Mouse (Mus musculus): Measurements from ENCODE around the gene Tmem135.
A peak's percentile ranks its signal among the peaks of the same experiment; 100 is the strongest.

Tmem135 gene

DNA sequence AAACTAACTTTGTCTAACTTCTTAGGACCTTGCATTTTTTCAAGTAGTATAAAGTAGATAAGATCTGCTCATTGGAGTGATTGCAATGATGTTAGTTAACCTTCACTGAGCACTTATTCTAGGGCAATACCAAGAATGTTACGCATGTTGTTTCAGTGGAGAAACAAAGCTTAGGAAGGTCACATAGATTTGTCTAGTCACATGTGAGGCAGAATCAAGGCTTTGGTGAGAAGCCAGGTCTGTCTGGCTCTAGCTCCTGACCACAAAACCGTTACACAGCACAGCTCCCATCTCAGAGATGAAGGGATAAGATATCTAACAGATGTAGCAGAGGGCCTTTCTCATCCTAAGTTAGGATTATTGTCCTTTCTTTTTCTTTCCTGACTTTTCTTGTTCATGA, 13.4 kb downstream of the Tmem135 start:
- DNase-seq (ENCODE audit: low read depth, low spot score), result peak; percentile 29

DNA sequence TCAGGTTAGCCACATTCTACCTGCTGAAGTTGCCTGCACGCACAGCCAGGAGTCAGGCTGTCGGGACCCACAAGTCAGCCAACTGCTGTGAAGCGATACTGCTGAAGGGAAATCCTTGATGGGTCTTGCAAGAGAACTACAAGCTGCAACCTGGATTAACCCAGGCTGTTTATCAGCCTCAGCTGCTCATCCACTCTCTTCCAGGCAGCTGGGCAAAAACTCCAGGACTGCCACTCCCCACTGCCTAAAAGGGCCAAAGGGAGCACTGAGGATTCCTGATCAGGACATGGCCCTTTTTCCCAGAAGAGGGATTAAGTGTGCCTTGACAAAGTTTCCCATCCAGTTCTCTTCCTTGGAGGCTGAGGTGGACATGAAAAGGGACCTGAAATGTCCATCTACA, 15.0 kb downstream of the Tmem135 start:
- no peak for DNase-seq (ENCODE audit: low read depth, low spot score)

DNA sequence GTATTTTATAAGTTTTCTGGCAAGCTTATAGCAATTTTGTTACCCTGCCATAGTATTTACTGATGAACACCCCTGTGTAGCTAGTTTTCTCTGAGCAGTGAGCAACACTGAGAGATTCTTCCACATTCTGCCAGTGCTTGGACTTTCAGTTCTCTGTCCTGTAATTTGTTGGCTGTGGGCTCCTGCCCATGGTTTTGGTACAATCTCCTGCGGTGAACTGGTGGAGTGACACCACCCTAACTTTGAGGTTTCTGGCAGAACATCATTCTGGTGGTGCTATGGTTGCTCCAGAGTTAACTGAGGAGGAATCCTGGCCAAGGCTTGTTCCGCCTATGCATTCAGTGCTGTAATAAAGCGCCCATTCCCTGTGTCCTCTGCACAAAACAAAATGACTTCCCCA, 21.1 kb downstream of the Tmem135 start:
- DNase-seq (ENCODE audit: low read depth, low spot score), result no peak

DNA sequence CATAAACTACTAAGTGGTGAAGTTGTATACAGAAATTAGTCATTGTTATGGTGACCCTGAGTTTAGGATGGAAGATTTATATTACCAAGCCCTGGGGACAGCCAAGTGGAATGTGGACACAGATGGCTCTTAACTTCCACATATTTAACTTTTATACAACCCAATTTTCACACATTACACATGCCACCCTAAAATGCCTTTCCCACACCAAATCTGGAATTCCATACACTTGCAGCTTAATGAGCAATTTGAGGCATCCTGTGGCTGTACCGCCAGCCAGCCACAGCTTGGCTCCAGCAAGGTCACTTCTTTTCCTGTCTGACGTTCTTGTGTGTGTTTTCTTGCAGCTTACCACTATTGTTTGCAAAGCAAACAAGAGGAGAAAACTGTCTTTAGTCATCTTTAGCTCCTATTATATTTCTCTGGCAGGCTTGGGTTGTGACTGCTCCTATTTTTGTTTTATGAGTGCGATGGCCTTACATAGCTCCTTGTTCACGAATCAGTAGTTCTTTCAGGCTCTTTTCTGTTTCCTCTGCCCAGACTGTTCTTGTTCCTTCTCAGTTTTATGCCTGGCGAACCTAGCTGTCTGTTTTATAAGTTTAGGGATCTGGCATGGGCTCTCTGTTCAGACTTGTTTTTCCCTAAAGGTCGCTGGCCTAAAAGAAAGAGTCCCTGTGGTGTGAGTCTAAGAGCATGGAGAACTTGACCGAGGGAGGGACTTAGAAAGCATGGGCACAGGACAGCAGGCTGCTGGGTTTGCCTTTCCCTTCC, 22.9 kb downstream of the Tmem135 start:
- no peak for DNase-seq (ENCODE audit: low read depth, low spot score)

DNA sequence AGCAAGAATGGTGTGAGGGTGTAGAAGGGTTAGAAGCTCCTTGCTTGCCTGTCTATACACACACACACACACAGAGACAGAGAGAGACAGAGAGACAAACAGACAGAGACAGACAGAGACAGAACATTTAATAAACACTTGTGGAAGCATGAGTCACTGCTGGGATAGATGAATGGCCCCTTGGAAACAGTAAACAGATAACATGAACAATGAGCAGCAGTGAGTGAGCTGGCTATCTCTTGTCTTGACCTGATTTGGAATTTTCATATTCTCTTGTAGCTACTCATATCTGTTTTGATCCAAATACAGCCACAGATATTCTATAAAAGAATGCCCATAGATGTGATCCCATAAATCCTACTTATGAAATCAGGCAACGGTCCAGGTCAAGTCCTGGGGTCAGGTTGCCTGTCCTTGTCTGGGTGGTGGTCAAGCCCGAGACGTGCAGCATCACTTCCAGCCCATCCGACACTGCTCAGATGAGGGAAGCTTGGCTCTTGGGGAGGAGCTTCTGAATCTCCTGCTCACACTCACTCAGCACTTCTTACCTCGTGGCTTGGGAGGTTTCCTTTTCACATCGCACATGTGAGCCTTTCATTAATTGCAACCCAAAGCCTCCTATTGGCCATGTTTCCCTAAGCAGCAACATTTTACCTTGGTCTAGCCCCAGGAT, 32.3 kb downstream of the Tmem135 start:
- no peak for DNase-seq (ENCODE audit: low read depth, low spot score)

DNA sequence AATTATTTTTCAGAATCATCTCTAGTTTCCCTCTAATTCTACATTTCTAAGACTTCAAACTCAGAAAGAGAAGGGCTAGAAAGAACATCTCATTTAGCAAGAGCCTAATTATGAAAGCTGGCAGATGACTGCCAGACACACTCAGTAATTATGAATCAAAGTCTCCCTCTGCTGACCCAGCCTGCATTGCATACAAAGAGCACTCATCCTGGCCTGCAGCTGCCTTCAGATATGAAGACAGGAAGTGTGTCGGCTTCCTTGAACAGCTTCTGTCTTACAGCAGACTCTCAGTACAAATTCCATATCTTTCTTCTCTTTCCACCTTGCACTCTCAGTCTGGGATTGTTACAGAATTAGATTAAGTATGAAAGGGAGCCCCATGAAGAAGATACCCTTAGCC, 33.1 kb downstream of the Tmem135 start:
- DNase-seq (ENCODE audit: low read depth, low spot score), result peak; percentile 25

DNA sequence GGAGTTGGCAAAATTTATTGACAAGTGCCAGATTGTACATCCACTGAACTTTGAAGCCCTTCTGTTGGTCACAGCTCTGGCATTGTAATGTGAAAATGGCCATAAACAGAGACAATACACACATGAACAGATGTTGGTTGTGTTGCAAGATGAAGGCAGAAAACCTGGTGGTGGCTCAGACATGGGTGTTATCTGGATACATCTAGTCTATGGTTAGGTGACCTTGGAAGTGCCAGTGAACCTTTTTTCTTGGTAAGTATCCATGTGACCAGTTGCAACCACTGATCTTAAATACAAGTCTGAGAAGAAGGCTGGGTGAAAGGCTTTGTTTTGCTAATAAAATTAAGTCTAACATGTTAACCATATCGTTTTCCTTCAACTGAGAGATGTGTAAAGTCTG, 33.9 kb downstream of the Tmem135 start:
- no peak for DNase-seq (ENCODE audit: low read depth, low spot score)

DNA sequence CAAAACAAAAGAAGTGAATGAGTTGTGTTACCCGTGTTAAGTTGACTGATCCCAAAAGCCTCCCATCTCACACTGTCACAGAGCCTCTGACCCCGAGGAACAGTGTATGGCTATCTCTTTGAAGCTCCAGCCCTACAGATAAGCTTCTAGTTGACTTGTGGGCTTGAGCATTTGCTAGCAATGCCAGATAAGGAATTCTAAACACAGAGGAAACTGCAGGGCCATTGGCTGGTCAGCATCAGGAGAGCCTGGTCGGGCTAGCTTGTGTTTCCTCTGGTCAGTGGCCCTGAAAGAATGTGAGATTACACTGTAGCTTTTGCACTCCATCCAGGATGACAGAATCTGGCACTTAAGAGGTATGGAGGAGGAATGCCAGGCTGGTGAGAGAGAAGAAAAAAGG, 36.4 kb downstream of the Tmem135 start:
- DNase-seq (ENCODE audit: low read depth, low spot score), result peak; percentile 5

DNA sequence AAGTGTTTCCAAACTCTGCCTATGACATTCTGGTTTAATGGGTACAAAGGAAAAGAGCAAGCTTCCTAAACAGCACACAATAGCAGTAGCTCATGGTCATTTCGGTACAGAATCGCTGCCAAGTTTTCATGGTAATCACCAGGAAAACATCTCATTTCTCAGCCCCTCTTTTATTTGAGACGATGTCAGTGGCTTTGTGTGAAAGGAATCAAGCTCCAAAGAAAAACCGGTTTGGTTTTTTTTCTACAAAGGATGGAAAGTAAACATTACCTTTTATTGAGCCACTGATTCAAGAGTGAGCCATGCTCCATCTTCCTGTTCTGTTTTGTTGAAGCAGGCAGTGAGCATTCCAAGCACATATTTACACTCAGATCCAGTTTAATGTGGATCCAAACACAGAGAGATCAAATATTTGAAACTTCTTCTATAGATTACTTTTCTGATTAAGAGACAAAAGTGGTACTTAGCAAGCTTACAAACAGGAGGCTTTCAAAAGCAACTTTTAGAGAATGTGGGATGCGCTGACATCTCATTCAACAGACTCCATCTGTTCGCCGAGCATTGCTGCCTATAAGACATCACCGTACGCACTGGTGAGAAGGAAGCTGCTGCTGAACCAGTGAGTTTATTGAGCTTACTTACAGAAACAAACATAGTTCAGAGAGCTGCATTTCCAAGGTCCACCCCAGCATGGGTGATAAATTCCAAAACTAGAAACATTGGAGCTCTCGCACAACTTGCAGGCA, 38.7 kb downstream of the Tmem135 start:
- no peak for DNase-seq (ENCODE audit: low read depth, low spot score)

DNA sequence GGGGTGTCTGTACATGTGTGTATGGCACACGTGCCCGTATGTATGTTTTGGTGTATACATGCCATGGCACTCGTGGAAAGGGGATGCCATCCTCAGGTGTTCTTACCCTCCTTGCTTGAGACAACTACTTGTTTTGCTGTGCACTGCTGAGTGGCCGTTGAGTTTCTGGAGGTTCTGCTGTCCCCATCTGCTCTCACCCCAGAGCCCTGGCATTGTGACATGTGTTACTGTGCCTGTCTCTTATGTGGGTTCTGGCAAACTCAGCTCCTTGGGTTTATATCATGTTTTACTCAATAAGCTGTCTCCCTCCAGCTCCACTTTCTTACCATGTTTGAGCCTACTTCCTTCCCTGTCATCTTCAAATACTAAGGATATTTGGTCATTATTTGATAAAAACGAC, 40.0 kb downstream of the Tmem135 start:
- no peak for DNase-seq (ENCODE audit: low read depth, low spot score)

DNA sequence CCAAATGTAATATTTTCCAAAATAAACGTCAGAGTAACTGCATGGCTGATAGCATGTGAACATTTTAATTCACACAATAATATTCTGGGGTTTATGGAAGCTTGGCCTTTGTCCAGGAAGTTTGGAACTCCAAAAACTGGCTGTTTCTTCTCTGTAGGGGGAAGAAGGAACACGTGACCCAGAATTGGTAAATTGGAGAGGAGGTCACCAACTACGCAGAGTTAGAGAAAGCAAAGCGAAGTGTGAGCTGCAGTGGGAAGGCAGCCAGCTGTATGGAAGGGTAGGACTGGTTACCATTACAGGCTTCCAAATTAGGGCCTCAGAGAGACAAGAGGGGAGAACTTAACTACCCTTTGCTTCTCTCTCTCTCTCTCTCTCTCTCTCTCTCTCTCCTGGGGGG, 47.7 kb downstream of the Tmem135 start:
- no peak for DNase-seq (ENCODE audit: low read depth, low spot score)

DNA sequence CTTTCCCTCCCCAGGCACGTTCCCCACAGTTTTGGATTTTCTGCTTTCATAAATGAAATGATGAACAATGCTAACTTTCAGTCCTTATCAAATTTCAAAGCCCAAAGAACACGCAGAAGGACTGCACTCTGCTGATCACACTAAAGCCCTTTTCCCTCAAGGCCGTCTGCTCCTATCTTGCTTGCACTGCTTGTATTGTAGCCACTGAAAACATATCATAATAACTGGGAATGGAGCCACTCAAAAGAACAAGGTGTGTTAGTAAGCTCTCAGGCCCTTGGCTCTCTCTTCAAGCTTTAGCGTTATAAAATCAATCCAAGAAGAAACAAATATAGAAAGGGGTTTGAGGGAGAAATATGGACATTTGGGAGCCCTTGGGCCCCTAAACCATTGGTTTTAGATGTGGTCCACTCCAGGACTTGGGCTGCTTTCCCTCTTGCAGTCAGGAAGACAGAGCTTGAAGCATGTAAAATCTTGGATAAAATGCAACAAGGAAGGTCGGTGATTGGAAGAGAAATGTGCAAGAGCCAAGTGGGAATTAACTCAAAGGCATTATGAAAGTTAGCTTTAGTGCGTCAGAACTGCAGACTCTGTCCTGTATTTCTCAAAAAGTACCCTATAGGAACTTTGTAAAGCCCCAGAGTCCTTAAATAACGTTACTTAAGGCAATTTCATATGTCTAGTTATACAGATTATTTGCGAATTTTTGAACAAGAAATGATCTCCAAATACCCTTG, 48.3 kb downstream of the Tmem135 start:
- no peak for DNase-seq (ENCODE audit: low read depth, low spot score)

DNA sequence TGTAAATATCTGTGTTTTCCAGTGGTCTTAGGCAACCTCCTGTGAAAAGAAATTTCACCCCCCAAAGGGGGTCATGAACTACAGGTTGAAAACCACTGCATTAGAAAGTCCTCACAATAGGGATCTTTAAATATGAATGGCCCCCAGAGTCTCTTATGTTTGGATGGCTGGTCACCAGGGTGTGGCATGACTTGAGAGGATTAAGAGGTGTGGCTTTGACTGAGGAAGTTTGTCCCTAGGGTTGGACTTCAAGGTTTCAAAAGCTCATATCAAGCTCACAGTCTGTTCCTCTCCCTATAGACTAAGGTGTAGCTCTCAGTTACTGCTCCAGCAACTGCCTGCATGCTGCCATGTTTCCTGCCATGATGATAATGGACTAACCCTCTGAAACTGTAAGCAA, 62.0 kb downstream of the Tmem135 start:
- no peak for DNase-seq (ENCODE audit: low read depth, low spot score)

DNA sequence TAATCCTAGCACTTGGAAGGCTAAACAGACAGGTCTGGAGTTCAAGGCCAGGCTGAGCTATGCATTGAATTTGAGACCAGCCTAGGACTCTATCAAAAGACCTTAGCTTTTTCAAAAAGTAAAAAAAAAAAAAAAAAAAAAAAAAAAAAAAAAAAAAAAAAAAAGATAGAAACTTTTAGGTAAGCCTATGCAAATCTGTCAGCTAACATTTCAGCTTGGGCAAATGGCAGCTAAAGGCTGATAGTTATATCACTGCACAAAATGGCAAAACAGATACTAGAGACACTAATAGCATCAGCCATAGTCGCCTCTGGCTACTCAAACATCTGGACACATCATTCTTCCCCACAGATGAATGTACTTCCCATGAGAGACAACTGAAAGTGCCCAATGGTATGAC, 64.2 kb downstream of the Tmem135 start:
- DNase-seq (ENCODE audit: low read depth, low spot score), result no peak

DNA sequence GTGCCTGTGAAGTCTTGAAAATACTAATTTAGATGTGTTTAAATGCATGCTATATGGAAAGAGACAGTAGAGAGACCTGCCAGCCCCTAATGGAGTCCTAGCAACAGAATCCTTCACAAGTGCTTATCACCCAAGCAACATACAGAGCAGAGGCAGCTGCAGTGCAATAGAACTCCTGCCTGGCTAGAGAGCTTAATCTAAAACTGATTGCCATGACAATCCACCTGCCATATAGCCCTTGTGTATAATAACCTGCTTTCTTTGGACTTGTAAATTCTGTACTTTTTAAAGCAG, 64.9 kb downstream of the Tmem135 start:
- DNase-seq (ENCODE audit: low read depth, low spot score), result no peak

DNA sequence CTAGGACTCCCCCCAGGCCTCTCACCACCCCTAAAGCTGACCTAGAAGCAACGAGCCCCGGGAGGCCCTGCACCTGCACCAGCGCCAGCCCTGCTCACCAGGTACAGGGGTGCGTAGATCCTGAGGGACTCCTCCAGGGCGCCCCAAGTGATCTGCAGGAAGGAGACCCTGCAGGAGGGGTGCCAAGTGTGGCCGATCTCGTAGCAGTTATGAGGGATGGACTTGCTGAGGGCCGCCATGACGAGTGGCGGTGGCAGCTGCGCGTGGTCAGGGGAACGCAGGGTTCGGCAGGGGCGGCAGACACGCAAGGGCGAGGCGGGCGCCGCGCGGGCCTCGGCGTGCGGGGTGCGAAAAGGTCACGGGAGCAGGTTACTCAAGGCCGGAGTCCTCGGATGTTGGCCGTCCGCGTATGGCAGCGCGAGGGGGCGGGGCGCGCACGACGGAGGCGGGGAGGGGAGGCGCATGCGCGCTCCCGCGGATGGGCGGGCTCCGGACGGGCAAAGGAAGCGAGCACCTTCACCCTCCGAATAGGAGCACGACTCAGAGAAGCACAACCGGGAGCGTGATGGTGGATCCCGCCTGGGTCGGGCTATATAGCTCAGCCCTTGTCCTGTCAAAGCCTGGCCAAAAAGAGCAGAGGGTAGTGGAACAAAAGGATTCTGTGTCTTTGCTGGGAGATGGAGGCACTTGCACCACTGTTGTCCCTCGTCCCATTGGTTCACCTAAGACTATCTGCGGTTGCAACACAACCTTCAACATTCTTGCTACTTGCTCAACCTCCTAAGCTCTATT, 65.5 kb downstream of the Tmem135 start:
- peak; percentile 72 for DNase-seq (ENCODE audit: low read depth, low spot score)

DNA sequence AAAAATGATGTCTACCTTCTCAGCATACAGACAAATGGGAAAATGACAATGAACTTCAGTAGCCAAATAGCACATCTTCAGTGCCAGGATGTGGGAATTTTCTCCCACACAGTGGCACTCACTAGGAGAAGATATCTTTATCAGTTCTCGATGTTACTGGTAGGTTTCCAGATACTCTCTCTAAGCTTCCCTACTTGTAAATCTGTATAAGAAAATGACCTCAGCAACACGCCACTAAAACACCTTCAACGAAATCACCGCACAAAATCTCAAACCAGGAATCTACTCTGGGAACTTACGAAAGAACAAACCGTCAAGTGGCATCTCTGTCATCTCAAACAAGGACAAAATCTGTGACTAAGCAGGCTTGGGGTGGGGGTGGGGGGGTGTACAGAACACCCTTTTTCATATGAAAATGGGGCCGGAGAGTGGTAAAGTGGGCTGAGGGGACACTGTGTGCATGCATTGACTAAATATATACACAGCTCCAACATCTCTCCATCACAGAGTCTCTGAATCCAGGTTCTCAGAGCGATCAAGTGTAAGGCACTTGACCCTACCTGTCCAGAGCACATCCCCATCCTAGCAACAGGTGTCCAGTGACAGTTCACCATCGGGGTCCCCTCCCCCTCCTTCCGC, 66.2 kb downstream of the Tmem135 start:
- peak; percentile 2 for DNase-seq (ENCODE audit: low read depth, low spot score)

DNA sequence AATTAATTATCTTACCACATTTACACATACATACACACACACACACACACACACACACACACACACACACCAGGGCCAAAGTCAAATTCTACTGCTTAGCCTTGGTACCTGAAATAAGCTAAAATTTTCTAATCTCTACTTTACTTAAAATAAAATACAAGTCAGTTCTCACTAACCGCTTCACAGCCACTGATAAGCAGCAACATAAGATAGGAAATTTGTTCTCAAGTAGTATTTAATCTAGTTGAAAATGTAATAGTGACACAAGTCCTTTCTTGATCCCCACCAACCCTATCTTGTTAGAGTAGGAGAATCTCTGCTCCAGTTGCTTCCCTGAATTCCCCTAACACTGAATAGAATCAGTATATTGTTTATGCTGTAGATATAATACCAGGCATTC, 67.6 kb downstream of the Tmem135 start:
- DNase-seq (ENCODE audit: low read depth, low spot score), result no peak

DNA sequence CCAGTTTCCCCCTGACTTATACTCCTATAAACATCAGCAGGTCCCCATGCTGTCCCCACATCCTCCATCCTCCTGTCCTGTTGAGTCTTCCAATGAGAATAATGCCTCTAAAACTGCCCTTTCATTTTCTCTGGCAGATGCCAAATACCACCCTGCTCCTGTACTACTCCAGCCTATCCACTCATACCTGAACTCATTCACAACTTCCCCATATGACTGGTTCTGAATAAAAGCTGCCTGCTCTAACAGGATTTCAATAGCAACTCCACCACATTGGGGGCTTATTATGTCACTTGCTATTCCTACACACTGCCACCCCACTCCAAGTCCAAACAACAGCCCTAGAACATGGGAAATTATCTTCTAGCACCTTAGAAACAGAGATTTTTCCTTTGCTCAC, 68.7 kb downstream of the Tmem135 start:
- DNase-seq (ENCODE audit: low read depth, low spot score), result no peak

DNA sequence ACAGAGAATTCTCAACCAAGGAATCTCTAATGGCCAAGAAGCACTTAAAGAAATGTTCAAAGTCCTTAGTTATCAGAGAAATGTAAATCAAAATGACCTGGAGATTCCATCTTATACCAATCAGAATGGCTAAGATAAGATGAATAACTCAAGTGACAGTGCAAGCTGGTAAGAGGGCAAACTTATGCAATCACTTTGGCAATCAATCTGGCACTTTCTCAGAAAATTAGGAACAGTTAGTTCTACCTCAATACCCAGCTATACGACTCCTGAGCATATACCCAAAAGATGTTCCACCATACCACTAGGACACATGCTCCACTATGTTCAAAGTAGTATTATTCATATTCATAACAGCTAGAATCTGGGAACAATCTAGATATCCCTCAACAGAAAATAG, 74.1 kb downstream of the Tmem135 start:
- DNase-seq (ENCODE audit: low read depth, low spot score), result no peak

DNA sequence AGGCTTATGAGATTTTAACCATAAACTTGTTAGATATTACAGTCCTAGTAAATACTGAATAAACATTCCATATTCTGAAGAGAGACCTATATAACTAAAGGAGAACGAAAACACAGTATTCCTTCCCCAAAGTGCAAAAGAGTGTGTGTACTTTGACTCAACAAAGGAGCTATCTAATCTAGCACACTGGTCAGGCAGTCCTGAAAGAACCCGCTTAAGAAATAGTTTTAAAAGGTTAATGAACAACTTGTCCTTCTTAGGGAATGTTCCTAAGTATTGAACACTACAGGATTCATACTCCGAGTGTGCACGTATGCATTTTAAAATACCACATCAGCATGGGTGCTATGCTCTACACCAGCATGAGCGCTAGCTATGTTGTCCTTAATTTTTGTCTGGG, 76.3 kb downstream of the Tmem135 start:
- DNase-seq (ENCODE audit: low read depth, low spot score), result no peak
